Mouse (Mus musculus) right cerebral cortex, postnatal 14 days (tissue): ENCODE measurements at regions not wholly inside any gene's neighbourhood (a gene's known extent, or its start where the extent isn't known, plus 50 kb on each side); places are given as distances from the start of the nearest gene placed in this dataset.

Source experiments
- DNase-seq: peaks from one replicate; pipeline ENCODE4 v3.0.0; 2022

GRCm38 (mm10) chr4:89395336-89395735 lies 84.5 kb upstream of the Cdkn2b start:
- DNase-seq: no peak

GRCm38 (mm10) chr4:89393251-89393711 lies 82.4 kb upstream of the Cdkn2b start:
- no peak for DNase-seq

GRCm38 (mm10) chr4:89392791-89393190 lies 82.0 kb upstream of the Cdkn2b start:
- no peak for DNase-seq

- DNase-seq: no peak
These were observed 80.8 kb upstream of the Cdkn2b start for GRCm38 (mm10) chr4:89391463-89392308.

- DNase-seq: no peak
These were observed 72.7 kb upstream of the Cdkn2b start for GRCm38 (mm10) chr4:89383548-89383947.

GRCm38 (mm10) chr4:89382434-89382976 lies 71.7 kb upstream of the Cdkn2b start:
- no peak for DNase-seq

GRCm38 (mm10) chr4:89381763-89382162 lies 70.9 kb upstream of the Cdkn2b start:
- DNase-seq: no peak

- no peak for DNase-seq
These were observed 70.2 kb upstream of the Cdkn2b start for GRCm38 (mm10) chr4:89381077-89381476.

- DNase-seq: no peak
These were observed 69.6 kb upstream of the Cdkn2b start for GRCm38 (mm10) chr4:89380330-89380945.

- no peak for DNase-seq
These were observed 68.9 kb upstream of the Cdkn2b start for GRCm38 (mm10) chr4:89379622-89380329.

GRCm38 (mm10) chr4:89372631-89373030 lies 61.8 kb upstream of the Cdkn2b start:
- DNase-seq: no peak

- DNase-seq: no peak
These were observed 58.1 kb upstream of the Cdkn2b start for GRCm38 (mm10) chr4:89368850-89369524.

- no peak for DNase-seq
These were observed 55.8 kb upstream of the Cdkn2b start for GRCm38 (mm10) chr4:89366581-89367141.

- DNase-seq: no peak
These were observed 55.0 kb upstream of the Cdkn2b start for GRCm38 (mm10) chr4:89365875-89366274.

- DNase-seq: no peak
These were observed 52.4 kb upstream of the Cdkn2b start for GRCm38 (mm10) chr4:89363150-89363683.

- DNase-seq: no peak
These were observed 51.8 kb upstream of the Cdkn2b start for GRCm38 (mm10) chr4:89362650-89363049.

GRCm38 (mm10) chr4:89361316-89361715 lies 50.5 kb upstream of the Cdkn2b start:
- DNase-seq: no peak
